Mouse (Mus musculus): ENCODE measurements at regions not wholly inside any gene's neighbourhood (a gene's known extent, or its start where the extent isn't known, plus 50 kb on each side); places are given as distances from the start of the nearest gene placed in this dataset.
"Not testable (repeated sequence)": the region's sequence is repeated elsewhere in the genome, so short reads cannot be mapped to it uniquely, and the experiment has no call there.

GRCm38 (mm10) chr10:117449416-117450239 lies 69.8 kb upstream of the Cpsf6 start:
- ATAC-seq = peak; percentile 37
- Histone ChIP-seq H3K4me3 (ENCODE audit: low read depth, low read length) (no peak overlapping the region), H3K4me1 (replicated peaks; ENCODE audit: control insufficient read depth, insufficient read depth, low read length) (0 out of 2 replicates have a peak, but pooled peaks cover 3% of the 10 kb centered on the region), H3K9ac (ENCODE audit: low read depth, low read length) (no peak overlapping the region), H3K36me3 (ENCODE audit: control insufficient read depth, insufficient read depth) (no peaks in the 10 kb centered on the region), H3K27ac (ENCODE audit: low read depth, low read length) (no peak overlapping the region), H3K4me2 (replicated peaks; ENCODE audit: low read depth) (no peak overlapping the region), H3K27me3 (replicated peaks; ENCODE audit: control insufficient read depth, insufficient read depth, low read length) (no peaks in the 10 kb centered on the region), H3K9me3 (ENCODE audit: control insufficient read depth) (no peaks in the 10 kb centered on the region)
- 58% methylated on average over 3 of the region's 3 CpGs for WGBS
- no peak for TF ChIP-seq CTCF (IDR thresholded peaks at IDR 0.05; ENCODE audit: low read depth)

GRCm38 (mm10) chr10:117448783-117449182 lies 69.0 kb upstream of the Cpsf6 start:
- H3K4me3 ChIP-seq (ENCODE audit: low read depth, low read length); H3K9me3 ChIP-seq (ENCODE audit: control insufficient read depth); H3K27ac ChIP-seq (ENCODE audit: low read depth, low read length); H3K36me3 ChIP-seq (ENCODE audit: control insufficient read depth, insufficient read depth); H3K27me3 ChIP-seq (replicated peaks; ENCODE audit: control insufficient read depth, insufficient read depth, low read length); H3K4me2 ChIP-seq (replicated peaks; ENCODE audit: low read depth); H3K9ac ChIP-seq (ENCODE audit: low read depth, low read length); H3K4me1 ChIP-seq (replicated peaks; ENCODE audit: control insufficient read depth, insufficient read depth, low read length); ATAC-seq: not testable (repeated sequence)
- 93% methylated on average over 3 of the region's 3 CpGs for WGBS

- ATAC-seq = no peak
- H3K4me3 ChIP-seq (ENCODE audit: low read depth, low read length) = no peak overlapping the region
Measured at GRCm38 (mm10) chr10:117447626-117448025, 67.8 kb upstream of the Cpsf6 start.

GRCm38 (mm10) chr10:117447206-117447605 lies 67.4 kb upstream of the Cpsf6 start:
- Histone ChIP-seq H3K27ac (ENCODE audit: low read depth, low read length) (no peak overlapping the region), H3K27me3 (replicated peaks; ENCODE audit: control insufficient read depth, insufficient read depth, low read length) (no peaks in the 10 kb centered on the region), H3K9me3 (ENCODE audit: control insufficient read depth) (no peaks in the 10 kb centered on the region), H3K36me3 (ENCODE audit: control insufficient read depth, insufficient read depth) (no peaks in the 10 kb centered on the region), H3K4me3 (ENCODE audit: low read depth, low read length) (no peak overlapping the region), H3K4me2 (replicated peaks; ENCODE audit: low read depth) (no peak overlapping the region), H3K4me1 (replicated peaks; ENCODE audit: control insufficient read depth, insufficient read depth, low read length) (0 out of 2 replicates have a peak, but pooled peaks cover 3% of the 10 kb centered on the region), H3K9ac (ENCODE audit: low read depth, low read length) (no peak overlapping the region)
- WGBS = 73% methylated on average over 8 of the region's 8 CpGs
- ATAC-seq = no peak
- TF ChIP-seq CTCF (IDR thresholded peaks at IDR 0.05; ENCODE audit: low read depth) = no peak

More at GRCm38 (mm10) chr10:117447626-117448025, 67.8 kb upstream of the Cpsf6 start:
- H3K27ac ChIP-seq (ENCODE audit: low read depth, low read length) = no peak overlapping the region
- no peaks in the 10 kb centered on the region for H3K9me3 ChIP-seq (ENCODE audit: control insufficient read depth)
- H3K4me1 ChIP-seq (replicated peaks; ENCODE audit: control insufficient read depth, insufficient read depth, low read length) = 0 out of 2 replicates have a peak, but pooled peaks cover 3% of the 10 kb centered on the region
- no peak overlapping the region for H3K4me2 ChIP-seq (replicated peaks; ENCODE audit: low read depth)
- TF ChIP-seq CTCF (IDR thresholded peaks at IDR 0.05; ENCODE audit: low read depth) = no peak
- no peaks in the 10 kb centered on the region for H3K27me3 ChIP-seq (replicated peaks; ENCODE audit: control insufficient read depth, insufficient read depth, low read length)
- no peak overlapping the region for H3K9ac ChIP-seq (ENCODE audit: low read depth, low read length)
- no peaks in the 10 kb centered on the region for H3K36me3 ChIP-seq (ENCODE audit: control insufficient read depth, insufficient read depth)
- WGBS = 89% methylated on average over 8 of the region's 8 CpGs

GRCm38 (mm10) chr10:117446776-117447175 lies 67.0 kb upstream of the Cpsf6 start:
- Histone ChIP-seq H3K4me3 (ENCODE audit: low read depth, low read length) (no peak overlapping the region), H3K9ac (ENCODE audit: low read depth, low read length) (no peak overlapping the region), H3K4me2 (replicated peaks; ENCODE audit: low read depth) (no peak overlapping the region), H3K36me3 (ENCODE audit: control insufficient read depth, insufficient read depth) (no peaks in the 10 kb centered on the region), H3K4me1 (replicated peaks; ENCODE audit: control insufficient read depth, insufficient read depth, low read length) (0 out of 2 replicates have a peak, but pooled peaks cover 3% of the 10 kb centered on the region), H3K9me3 (ENCODE audit: control insufficient read depth) (no peaks in the 10 kb centered on the region), H3K27me3 (replicated peaks; ENCODE audit: control insufficient read depth, insufficient read depth, low read length) (no peaks in the 10 kb centered on the region), H3K27ac (ENCODE audit: low read depth, low read length) (no peak overlapping the region)
- no peak for ATAC-seq
- TF ChIP-seq CTCF (IDR thresholded peaks at IDR 0.05; ENCODE audit: low read depth) = no peak
- WGBS = 91% methylated on average over 7 of the region's 7 CpGs

- Histone ChIP-seq H3K27me3 (replicated peaks; ENCODE audit: control insufficient read depth, insufficient read depth, low read length) (no peaks in the 10 kb centered on the region), H3K4me1 (replicated peaks; ENCODE audit: control insufficient read depth, insufficient read depth, low read length) (0 out of 2 replicates have a peak, but pooled peaks cover 3% of the 10 kb centered on the region), H3K27ac (ENCODE audit: low read depth, low read length) (no peak overlapping the region), H3K36me3 (ENCODE audit: control insufficient read depth, insufficient read depth) (no peaks in the 10 kb centered on the region), H3K9me3 (ENCODE audit: control insufficient read depth) (no peaks in the 10 kb centered on the region), H3K9ac (ENCODE audit: low read depth, low read length) (no peak overlapping the region), H3K4me2 (replicated peaks; ENCODE audit: low read depth) (no peak overlapping the region), H3K4me3 (ENCODE audit: low read depth, low read length) (no peak overlapping the region)
- 90% methylated on average over 15 of the region's 15 CpGs for WGBS
- ATAC-seq = no peak
- no peak for TF ChIP-seq CTCF (IDR thresholded peaks at IDR 0.05; ENCODE audit: low read depth)
Measured at GRCm38 (mm10) chr10:117445801-117446490, 66.1 kb upstream of the Cpsf6 start.

Measured in intestine, postnatal 0 days (tissue).